Mouse (Mus musculus) left cerebral cortex, adult 2 months (tissue): ENCODE data around the gene Brap. TPM values are rescaled to one million over a fixed set of nuclear protein-coding genes. Genes with fewer than 3 reads are reported as not detected.

Source experiments
- DNase-seq, 2 experiments: peaks; one replicate each; pipeline ENCODE4 v3.0.0; 2021 to 2022; ENCODE audit warnings: low spot score in 2 of 2, mixed read lengths in 1 of 2; ENCODE audit errors: extremely low spot score in 1 of 2
- H3K27ac ChIP-seq: fragments of 200-600 bp; 2 replicates; pipeline ENCODE4 v1.8.1; 2022
- H3K4me3 ChIP-seq: fragments of 200-600 bp; 2 replicates; pipeline ENCODE4 v1.8.1; 2022
- CTCF ChIP-seq: fragments of 200-600 bp; IDR thresholded peaks from 2 replicates; pipeline ENCODE4 v1.8.1; 2022; ENCODE audit warnings: antibody characterized with exemption, mild to moderate bottlenecking, moderate library complexity
- intact Hi-C: fragments of 180-260 bp; cut with DNase I; formaldehyde crosslinking; loops from one replicate; pipeline ENCODE4 v1.15.1; 2025
- total RNA-seq, 2 experiments: library from RNA; stranded (reverse); gene quantifications; 2 replicates each; pipeline ENCODE4 v1.2.3; 2021

The Brap gene
- total RNA-seq, 2 experiments from 2014 or later = 67.3 to 68.0 TPM

GRCm38 (mm10) chr5:121704512-121705248 lies 44.3 kb downstream of the Brap start:
- H3K4me3 ChIP-seq = peak overlapping the region; percentile 28; the same call in 1 of the 2 replicates
- DNase-seq = no peak
- intact Hi-C loops = no loop called here

DNA sequence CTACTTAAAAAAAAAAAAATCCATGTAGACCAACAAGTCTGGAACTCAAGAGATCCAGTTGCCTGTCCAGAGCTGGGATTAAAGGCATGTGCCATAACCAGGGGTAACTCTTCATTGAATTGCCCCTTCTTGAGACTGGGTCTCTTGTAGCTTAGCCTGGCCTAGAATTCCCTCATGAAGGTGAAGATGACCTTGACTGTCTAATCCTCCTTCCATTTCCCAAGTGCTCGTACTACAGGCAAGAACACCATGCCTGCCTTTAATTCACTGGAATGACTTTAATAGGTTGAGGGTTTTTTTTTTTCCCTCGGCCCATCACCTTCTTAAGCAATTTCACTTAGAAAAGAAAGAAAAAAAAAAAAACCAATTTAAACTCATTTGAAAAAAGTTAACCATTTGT lies 50.0 kb downstream of the Brap start:
- TF ChIP-seq CTCF = no peak
- H3K4me3 ChIP-seq = peak overlapping the region; percentile 79
- H3K27ac ChIP-seq = peak overlapping the region; percentile 98
- no peak for DNase-seq
- intact Hi-C loops = loop anchor here (2.0 to 5.0 kb wide), 2 partner anchors 50 to 127 kb away; partner anchors contain the start of genes Acad10, Brap and Sh2b3

More at GRCm38 (mm10) chr5:121704512-121705248, 44.3 kb downstream of the Brap start:
- no peak overlapping the region for H3K27ac ChIP-seq
- TF ChIP-seq CTCF = no peak

GRCm38 (mm10) chr5:121710851-121711173 lies 50.4 kb downstream of the Brap start:
- intact Hi-C loops = loop anchor here (2.0 to 5.0 kb wide), 2 partner anchors 50 to 126 kb away; partner anchors contain the start of genes Acad10, Brap and Sh2b3
- Histone ChIP-seq H3K4me3 (peak overlapping the region; percentile 79), H3K27ac (peak overlapping the region; percentile 98)
- no peak for TF ChIP-seq CTCF
- DNase-seq = no peak

GRCm38 (mm10) chr5:121711174-121711927 lies 51.0 kb downstream of the Brap start, which contains the start of gene Atxn2:
Gene Atxn2 (plus strand): TSS chr5:121711337.
- peak; percentile 80 to 81 for DNase-seq
- intact Hi-C loops = loop anchor here (2.0 to 5.0 kb wide), 2 partner anchors 51 to 126 kb away; partner anchors contain the start of genes Acad10, Brap and Sh2b3
- peak within 1 kb of the TSS; percentile 80 for H3K4me3 ChIP-seq

GRCm38 (mm10) chr5:121711928-121712231 lies 51.5 kb downstream of the Brap start:
- Histone ChIP-seq H3K4me3 (peak overlapping the region; percentile 80), H3K27ac (peak overlapping the region; percentile 73; the same call in 1 of the 2 replicates)
- intact Hi-C loops = loop anchor here (2.0 to 5.0 kb wide), 2 partner anchors 51 to 125 kb away; partner anchors contain the start of genes Acad10, Brap and Sh2b3
- DNase-seq = no peak
- no peak for TF ChIP-seq CTCF

More at GRCm38 (mm10) chr5:121711174-121711927, 51.0 kb downstream of the Brap start, which contains the start of gene Atxn2:
- H3K27ac ChIP-seq = peak within 1 kb of the TSS; percentile 98
- no peak for TF ChIP-seq CTCF

DNA sequence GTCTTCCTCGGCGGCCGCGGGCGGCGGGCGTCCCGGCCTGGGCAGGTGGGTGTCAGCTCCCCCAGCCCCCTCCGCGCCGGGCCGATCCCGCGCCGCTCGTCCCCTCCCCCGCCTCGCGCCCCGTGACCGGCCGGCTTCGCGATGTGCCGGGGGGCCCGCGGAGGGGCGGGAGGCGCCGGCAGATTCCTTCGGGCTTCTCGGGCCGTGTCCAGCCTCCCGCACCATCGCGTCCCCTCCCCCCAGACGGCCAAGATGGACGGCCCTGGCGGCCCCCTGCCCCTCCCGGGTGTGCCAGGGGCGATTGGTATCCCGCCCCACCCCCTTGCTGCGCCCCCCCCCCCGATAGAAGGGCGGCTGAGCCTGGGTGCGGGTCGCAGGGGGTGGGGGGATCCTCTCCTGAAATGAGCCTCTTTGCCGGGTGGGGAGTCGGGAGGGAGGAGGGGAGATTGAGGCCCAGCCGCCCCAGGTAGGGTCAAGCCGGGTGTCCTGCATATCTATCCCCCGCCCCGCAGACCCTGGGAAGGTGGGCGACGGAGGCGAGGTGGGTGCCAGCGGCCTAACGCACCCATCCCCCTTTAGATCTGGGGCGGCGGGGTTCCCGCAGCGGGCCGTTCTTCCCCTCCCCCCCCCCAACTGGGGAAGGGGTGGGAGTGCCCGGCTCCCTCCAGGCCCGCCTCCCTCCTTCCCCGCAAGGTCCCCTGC lies 52.0 kb downstream of the Brap start:
- Histone ChIP-seq H3K4me3 (peak overlapping the region; percentile 80), H3K27ac (peak overlapping the region; percentile 88)
- peak; percentile 28 to 40 for DNase-seq
- intact Hi-C loops = loop anchor here (5.0 kb wide), 1 partner anchor 125 kb away; the partner anchor contains the start of gene Sh2b3
- no peak for TF ChIP-seq CTCF

- intact Hi-C loops = loop anchor here (5.0 kb wide), 1 partner anchor 124 kb away; the partner anchor contains the start of gene Sh2b3
- H3K27ac ChIP-seq = peak overlapping the region; percentile 88
- peak overlapping the region; percentile 80 for H3K4me3 ChIP-seq
- TF ChIP-seq CTCF = no peak; the same call in 1 of the 2 replicates
- peak; percentile 16 to 24 for DNase-seq
Measured at GRCm38 (mm10) chr5:121712934-121713538, 52.7 kb downstream of the Brap start.

DNA sequence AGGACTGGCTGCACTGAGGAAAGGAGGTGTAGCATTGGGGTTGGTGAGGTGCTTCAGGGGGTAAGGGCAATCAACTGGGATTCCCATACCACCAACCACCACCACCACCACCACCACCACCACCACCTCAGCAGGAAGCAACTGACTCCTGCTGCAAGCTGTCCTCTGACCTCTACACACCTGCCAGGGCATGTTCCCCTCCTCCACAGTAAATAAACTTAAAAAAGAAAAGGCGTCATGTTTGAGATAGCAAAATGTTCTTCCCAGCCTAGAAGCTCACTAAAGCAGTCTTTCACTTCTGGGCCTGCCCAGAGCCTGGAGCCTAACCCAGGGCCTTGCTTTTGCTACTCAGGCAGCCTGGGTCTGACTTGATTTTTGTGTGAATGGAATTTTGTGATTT lies 54.0 kb downstream of the Brap start:
- TF ChIP-seq CTCF = no peak
- DNase-seq = no peak
- intact Hi-C loops = loop anchor here (5.0 kb wide), 1 partner anchor 123 kb away; the partner anchor contains the start of gene Sh2b3
- Histone ChIP-seq H3K27ac (no peak overlapping the region), H3K4me3 (no peak overlapping the region)

DNA sequence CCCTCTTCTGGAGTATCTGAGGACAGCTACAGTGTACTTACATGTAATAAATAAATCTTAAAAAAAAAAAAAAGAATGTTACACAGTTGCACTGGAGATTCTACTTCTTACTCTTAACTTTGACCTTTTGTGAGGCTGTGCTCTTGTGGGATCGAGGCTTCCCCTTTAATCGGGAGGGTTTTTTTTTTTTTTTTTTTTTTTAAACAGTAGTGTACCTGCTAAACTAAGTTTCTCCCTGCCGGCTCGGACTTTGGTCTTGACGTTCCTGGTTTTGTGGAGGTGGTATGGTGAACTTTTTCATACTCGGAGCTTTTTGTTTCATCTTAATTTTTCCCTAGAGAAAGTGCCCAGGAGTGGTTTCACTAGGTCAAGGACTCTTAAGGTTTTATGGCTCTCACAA lies 54.6 kb downstream of the Brap start:
- intact Hi-C loops = loop anchor here (5.0 kb wide), 1 partner anchor 122 kb away; the partner anchor contains the start of gene Sh2b3
- H3K27ac ChIP-seq = no peak overlapping the region
- TF ChIP-seq CTCF = no peak
- no peak overlapping the region for H3K4me3 ChIP-seq
- DNase-seq = no peak

DNA sequence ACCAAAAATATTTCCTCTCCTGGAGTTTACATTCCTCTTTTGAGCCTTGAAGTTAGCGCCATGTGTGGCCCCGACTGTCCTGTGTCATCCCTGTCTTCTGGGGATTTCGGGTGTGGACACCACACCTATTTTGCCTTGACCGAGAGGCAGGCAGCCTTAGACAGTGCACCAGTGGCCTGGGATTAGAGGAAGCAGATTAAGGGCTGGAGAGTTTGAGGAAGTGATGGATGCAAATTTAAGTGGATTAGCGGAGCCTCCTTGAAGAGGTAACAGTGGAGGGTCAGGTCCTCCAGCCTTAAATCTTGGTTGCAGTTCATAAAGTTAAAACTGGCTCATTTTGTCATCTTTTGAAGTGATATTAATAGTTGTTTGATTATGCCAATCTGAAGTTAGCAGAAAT lies 58.1 kb downstream of the Brap start:
- no peak for TF ChIP-seq CTCF
- intact Hi-C loops = no loop called here
- H3K4me3 ChIP-seq = no peak overlapping the region
- no peak for DNase-seq
- H3K27ac ChIP-seq = no peak overlapping the region
